Comparison of ENCODE assay signal across 9 mouse cellular contexts in genomic region chr16:35215498-35215897, GRCm38 (mm10).
DNase-seq lines count a peak whose midpoint lies in the region; ATAC-seq and TF ChIP-seq lines count a peak whose summit lies in the region.
"Had no signal": no experiment of that assay in that cellular context is flagged by ENCODE, and none has a peak within 500 bp of the region (broad histone marks: within the 10 kb centered on the region; RNA-seq: fewer than 3 reads in every experiment).

No protein-coding gene starts in this region.

- H3K4me2 ChIP-seq in lung, embryonic 15.5 days = no peak overlapping the region
- peak overlapping the region; percentile 40 for H3K4me2 ChIP-seq in heart, embryonic 15.5 days

- no peak overlapping the region for H3K9ac ChIP-seq in heart, adult 2 months (ENCODE audit: low read depth, low read length)
- no peak overlapping the region for H3K9ac ChIP-seq in lung, embryonic 15.5 days
- H3K9ac ChIP-seq in heart, embryonic 15.5 days = peak overlapping the region; percentile 35

- TF ChIP-seq CTCF in heart, adult 2 months (IDR thresholded peaks at IDR 0.05) = no peak
- TF ChIP-seq CTCF in lung, adult 2 months (IDR thresholded peaks at IDR 0.05; ENCODE audit: insufficient read depth, low read length) = no peak

- peak; percentile 89 for ATAC-seq in lung, embryonic 15.5 days (ENCODE audit: borderline replicate concordance, extremely low read depth, low FRiP score, low TSS enrichment)
- ATAC-seq in heart, embryonic 15.5 days (replicated peaks; ENCODE audit: insufficient number of reproducible peaks, insufficient read depth, low FRiP score, low read depth) = peak; percentile 82

- H3K27ac ChIP-seq in heart, adult 2 months = peak overlapping the region; percentile 73
- peak overlapping the region; percentile 83 for H3K27ac ChIP-seq in lung, embryonic 15.5 days
- H3K27ac ChIP-seq in heart, embryonic 15.5 days = peak overlapping the region; percentile 97

- H3K4me1 ChIP-seq in heart, adult 2 months (ENCODE audit: control insufficient read depth, insufficient read depth, low read length) = peaks cover 6% of the 10 kb centered on the region; the same call in 1 of the 2 replicates
- H3K4me1 ChIP-seq in lung, embryonic 15.5 days = peaks cover 31% of the 10 kb centered on the region
- no peaks in the 10 kb centered on the region for H3K4me1 ChIP-seq in lung, adult 2 months (ENCODE audit: control insufficient read depth, insufficient read depth, low read length)
- H3K4me1 ChIP-seq in heart, embryonic 15.5 days (replicated peaks) = peaks cover 73% of the 10 kb centered on the region

- no peaks in the 10 kb centered on the region for H3K36me3 ChIP-seq in heart, adult 2 months (ENCODE audit: control insufficient read depth, insufficient read depth, low read length)
- no peaks in the 10 kb centered on the region for H3K36me3 ChIP-seq in lung, embryonic 15.5 days
- H3K36me3 ChIP-seq in heart, embryonic 15.5 days = no peaks in the 10 kb centered on the region

- H3K4me3 ChIP-seq in heart, adult 2 months = no peak overlapping the region
- H3K4me3 ChIP-seq in lung, embryonic 15.5 days = no peak overlapping the region
- no peak overlapping the region for H3K4me3 ChIP-seq in lung, adult 2 months (replicated peaks; ENCODE audit: extremely low read depth, low read depth, low read length)
- H3K4me3 ChIP-seq in heart, embryonic 15.5 days = 0 out of 2 replicates have a peak overlapping the region, but pooled peaks have one; percentile 4

- H3K9me3 ChIP-seq in lung, embryonic 15.5 days = no peaks in the 10 kb centered on the region
- H3K9me3 ChIP-seq in heart, embryonic 15.5 days (replicated peaks) = no peaks in the 10 kb centered on the region

- no peaks in the 10 kb centered on the region for H3K79me2 ChIP-seq in heart, adult 2 months (replicated peaks; ENCODE audit: control insufficient read depth, insufficient read depth, low read length)

- intact Hi-C loops in heart, adult 2 months (cut with DNase I) = no loop called here

- no peak for TF ChIP-seq POLR2A in heart, adult 2 months (IDR thresholded peaks at IDR 0.05; ENCODE audit: insufficient read depth, low read depth, low read length)
- no peak for TF ChIP-seq POLR2A in lung, adult 2 months (IDR thresholded peaks at IDR 0.05; ENCODE audit: borderline replicate concordance, extremely low read depth, low read depth, low read length)

- H3K27me3 ChIP-seq in heart, adult 2 months (ENCODE audit: control insufficient read depth, insufficient read depth, low read length) = no peaks in the 10 kb centered on the region
- no peaks in the 10 kb centered on the region for H3K27me3 ChIP-seq in lung, embryonic 15.5 days
- no peaks in the 10 kb centered on the region for H3K27me3 ChIP-seq in heart, embryonic 15.5 days

- 15% methylated on average over 5 of the region's 5 CpGs for WGBS in heart, adult 2 months
- 17% methylated on average over 5 of the region's 5 CpGs for WGBS in lung, embryonic 15.5 days
- WGBS in lung, adult 2 months = 19% methylated on average over 5 of the region's 5 CpGs
- WGBS in heart, embryonic 15.5 days = 12% methylated on average over 5 of the region's 5 CpGs

- no peak for DNase-seq in heart, adult 2 months
- DNase-seq in heart, adult 8-10 months (ENCODE audit: low spot score) = no peak
- no peak for DNase-seq in lung, adult 2 months
- peak; percentile 62 to 87 for DNase-seq in lung, postnatal 4 days
- no peak for DNase-seq in cerebellum, postnatal 4 days (ENCODE audit: low spot score in 2 of 2)
- no peak for DNase-seq in thymus, adult 18-20 months
- DNase-seq: cerebellum, adult 8-10 months had no signal

- TF ChIP-seq EP300 in heart, adult 2 months (IDR thresholded peaks at IDR 0.05; ENCODE audit: insufficient read depth, low read depth, low read length) = no peak

Comparison
In these comparisons a context has a peak if more than half of its experiments do, and no peak if none do; other contexts are left out.
1. DNase-seq: peak in lung, postnatal 4 days (2 of 2); none in heart, adult 2 months (0 of 2), heart, adult 8-10 months (single experiment), lung, adult 2 months (single experiment), cerebellum, postnatal 4 days (0 of 2) and thymus, adult 18-20 months (0 of 2).
2. Peak in every context shown above with its lines, with median percentiles within 50 percentile points of each other: H3K27ac ChIP-seq.